Mouse (Mus musculus) hindbrain, embryonic 15.5 days (tissue): ENCODE results near the gene Greb1. TPM values are rescaled to one million over a fixed set of nuclear protein-coding genes. Genes with fewer than 3 reads are reported as not detected.

Experiments used
- ATAC-seq: fragments of 200-750 bp; cut with Nextera tagmentation; 2 replicates; pipeline ENCODE4 v1.8.0; 2017; ENCODE audit warnings: low read depth, moderate number of reproducible peaks, moderate TSS enrichment; ENCODE audit not compliant: low FRiP score
- H3K27ac ChIP-seq: fragments of 300-500 bp; sonication (generic); replicated peaks from 2 replicates; pipeline ENCODE4 v1.5.1; 2015; ENCODE audit warnings: mild to moderate bottlenecking, inconsistent platforms
- H3K27me3 ChIP-seq: fragments of 300-500 bp; sonication (generic); 2 replicates; pipeline ENCODE4 v1.6.1; 2015; ENCODE audit warnings: control low read depth, inconsistent platforms
- H3K36me3 ChIP-seq: fragments of 300-500 bp; sonication (generic); 2 replicates; pipeline ENCODE4 v1.6.1; 2015; ENCODE audit warnings: control low read depth, inconsistent platforms
- H3K4me1 ChIP-seq: fragments of 300-500 bp; sonication (generic); replicated peaks from 2 replicates; pipeline ENCODE4 v1.6.1; 2015; ENCODE audit warnings: control low read depth, inconsistent platforms
- H3K4me2 ChIP-seq: fragments of 300-500 bp; sonication (generic); 2 replicates; pipeline ENCODE4 v1.6.1; 2015; ENCODE audit warnings: moderate library complexity, mild to moderate bottlenecking, inconsistent platforms
- H3K4me3 ChIP-seq: fragments of 300-500 bp; sonication (generic); 2 replicates; pipeline ENCODE4 v1.5.1; 2015; ENCODE audit warnings: mild to moderate bottlenecking, inconsistent platforms
- H3K9ac ChIP-seq: fragments of 300-500 bp; sonication (generic); 2 replicates; pipeline ENCODE4 v1.6.1; 2015; ENCODE audit warnings: inconsistent platforms
- H3K9me3 ChIP-seq: fragments of 300-500 bp; sonication (generic); 2 replicates; pipeline ENCODE4 v1.6.1; 2016; ENCODE audit warnings: control low read depth, inconsistent platforms
- WGBS: fragments of 180-500 bp; shearing (Covaris S2); methylation state at CpG from one replicate; pipeline ENCODE4 v1.1.7; 2015; 5-methylcytosine and 5-hydroxymethylcytosine counted together
- polyA plus RNA-seq: library from polyadenylated mRNA; unstranded; fragments of >200 nt; fragmentation: Nextera tagmentation; extraction: Ambion mirVana; gene quantifications from 2 replicates; pipeline ENCODE4 v1.2.1, GENCODE M21; 2015

Greb1 gene
- polyA plus RNA-seq, 1 experiment from 2014 or later: 0.84 TPM

- H3K27me3 ChIP-seq: no peaks in the 10 kb centered on the region
- 75% methylated on average over 6 of the region's 6 CpGs for WGBS
- H3K27ac ChIP-seq: no peak overlapping the region
- H3K4me2 ChIP-seq: no peak overlapping the region
- no peak overlapping the region for H3K4me3 ChIP-seq
- H3K4me1 ChIP-seq: no peaks in the 10 kb centered on the region
- peaks cover 32% of the 10 kb centered on the region for H3K36me3 ChIP-seq
- ATAC-seq: no peak
- no peak overlapping the region for H3K9ac ChIP-seq
- no peaks in the 10 kb centered on the region for H3K9me3 ChIP-seq
Observed at GRCm38 (mm10) chr12:16828505-16828904, 27.8 kb upstream of the Greb1 start.

GRCm38 (mm10) chr12:16823701-16824100 lies 23.0 kb upstream of the Greb1 start:
- Histone ChIP-seq H3K4me2 (no peak overlapping the region), H3K9me3 (no peaks in the 10 kb centered on the region), H3K36me3 (peaks cover 53% of the 10 kb centered on the region), H3K4me1 (0 out of 2 replicates have a peak, but pooled peaks cover 5% of the 10 kb centered on the region), H3K4me3 (no peak overlapping the region), H3K27ac (no peak overlapping the region), H3K9ac (no peak overlapping the region), H3K27me3 (no peaks in the 10 kb centered on the region)
- no peak for ATAC-seq
- 96% methylated on average over 1 of the region's 1 CpGs for WGBS

- H3K27me3 ChIP-seq: no peaks in the 10 kb centered on the region
- H3K9ac ChIP-seq: no peak overlapping the region
- H3K4me1 ChIP-seq: peaks cover 10% of the 10 kb centered on the region; the same call in 1 of the 2 replicates
- H3K27ac ChIP-seq: no peak overlapping the region
- H3K9me3 ChIP-seq: no peaks in the 10 kb centered on the region
- no peak for ATAC-seq
- no peak overlapping the region for H3K4me3 ChIP-seq
- WGBS: 94% methylated on average over 10 of the region's 10 CpGs
- H3K36me3 ChIP-seq: peaks cover 49% of the 10 kb centered on the region
- no peak overlapping the region for H3K4me2 ChIP-seq
Observed at GRCm38 (mm10) chr12:16822181-16822734, 21.6 kb upstream of the Greb1 start.

GRCm38 (mm10) chr12:16820761-16821160 lies 20.1 kb upstream of the Greb1 start:
- 78% methylated on average over 7 of the region's 7 CpGs for WGBS
- no peaks in the 10 kb centered on the region for H3K9me3 ChIP-seq
- peaks cover 10% of the 10 kb centered on the region; the same call in 1 of the 2 replicates for H3K4me1 ChIP-seq
- H3K4me3 ChIP-seq: no peak overlapping the region
- H3K27me3 ChIP-seq: no peaks in the 10 kb centered on the region
- no peak overlapping the region for H3K9ac ChIP-seq
- peak overlapping the region; percentile 52; the same call in 1 of the 2 replicates for H3K27ac ChIP-seq
- H3K36me3 ChIP-seq: peaks cover 54% of the 10 kb centered on the region
- ATAC-seq: 0 out of 2 replicates have a peak, but pooled peaks have one; percentile 44
- no peak overlapping the region for H3K4me2 ChIP-seq

- peak; percentile 77 for ATAC-seq
- Histone ChIP-seq H3K4me2 (no peak overlapping the region), H3K27me3 (no peaks in the 10 kb centered on the region), H3K9ac (no peak overlapping the region), H3K4me1 (peaks cover 10% of the 10 kb centered on the region; the same call in 1 of the 2 replicates), H3K9me3 (no peaks in the 10 kb centered on the region), H3K36me3 (peaks cover 35% of the 10 kb centered on the region), H3K4me3 (no peak overlapping the region), H3K27ac (no peak overlapping the region)
- WGBS: 24% methylated on average over 11 of the region's 11 CpGs
Observed at GRCm38 (mm10) chr12:16818513-16818912, 17.8 kb upstream of the Greb1 start.

GRCm38 (mm10) chr12:16817147-16817546 lies 16.5 kb upstream of the Greb1 start:
- Histone ChIP-seq H3K4me1 (peaks cover 21% of the 10 kb centered on the region), H3K9ac (no peak overlapping the region), H3K36me3 (peaks cover 30% of the 10 kb centered on the region), H3K27me3 (no peaks in the 10 kb centered on the region), H3K9me3 (no peaks in the 10 kb centered on the region), H3K4me2 (no peak overlapping the region), H3K27ac (no peak overlapping the region), H3K4me3 (no peak overlapping the region)
- no peak for ATAC-seq
- 87% methylated on average over 4 of the region's 4 CpGs for WGBS

GRCm38 (mm10) chr12:16811477-16811876 lies 10.8 kb upstream of the Greb1 start:
- no peak for ATAC-seq
- Histone ChIP-seq H3K27ac (peak overlapping the region; percentile 78; the same call in 1 of the 2 replicates), H3K4me1 (peaks cover 19% of the 10 kb centered on the region), H3K36me3 (no peaks in the 10 kb centered on the region), H3K4me2 (peak overlapping the region; percentile 84), H3K9me3 (no peaks in the 10 kb centered on the region), H3K9ac (peak overlapping the region; percentile 73), H3K27me3 (peaks cover 15% of the 10 kb centered on the region), H3K4me3 (peak overlapping the region; percentile 78)
- 5% methylated on average over 15 of the region's 15 CpGs for WGBS

- peak within 1 kb of the TSS; percentile 84 for H3K4me2 ChIP-seq
- peak; percentile 90 for ATAC-seq
- peaks cover 17% of the 10 kb centered on the region for H3K27me3 ChIP-seq
- H3K9ac ChIP-seq: peak within 1 kb of the TSS; percentile 73
- WGBS: 6% methylated on average over 72 of the region's 81 CpGs
- no peaks in the 10 kb centered on the region for H3K36me3 ChIP-seq
- peaks cover 19% of the 10 kb centered on the region for H3K4me1 ChIP-seq
- H3K27ac ChIP-seq: peak within 1 kb of the TSS; percentile 78
- no peaks in the 10 kb centered on the region for H3K9me3 ChIP-seq
- H3K4me3 ChIP-seq: peak within 1 kb of the TSS; percentile 78
Observed at GRCm38 (mm10) chr12:16810525-16811431, 10.1 kb upstream of the Greb1 start, which contains the start of gene E2f6. E2f6 (plus strand) TSS chr12:16810963.

- Histone ChIP-seq H3K4me3 (no peak overlapping the region), H3K27ac (no peak overlapping the region), H3K4me2 (no peak overlapping the region), H3K9me3 (no peaks in the 10 kb centered on the region), H3K27me3 (peaks cover 17% of the 10 kb centered on the region), H3K9ac (no peak overlapping the region), H3K4me1 (peaks cover 17% of the 10 kb centered on the region), H3K36me3 (no peaks in the 10 kb centered on the region)
- whole genome bisulfite sequencing: 45% methylated on average over 3 of the region's 3 CpGs
- peak; percentile 39; the same call in 1 of the 2 replicates for ATAC-seq
Observed at GRCm38 (mm10) chr12:16808045-16808444, 7.4 kb upstream of the Greb1 start.

GRCm38 (mm10) chr12:16805511-16805910 lies 4.8 kb upstream of the Greb1 start:
- H3K4me2 ChIP-seq: no peak overlapping the region
- no peaks in the 10 kb centered on the region for H3K9me3 ChIP-seq
- H3K4me3 ChIP-seq: no peak overlapping the region
- peak; percentile 79 for ATAC-seq
- peaks cover 6% of the 10 kb centered on the region for H3K4me1 ChIP-seq
- H3K9ac ChIP-seq: no peak overlapping the region
- WGBS: 8% methylated on average over 5 of the region's 5 CpGs
- no peak overlapping the region for H3K27ac ChIP-seq
- H3K36me3 ChIP-seq: no peaks in the 10 kb centered on the region
- peaks cover 17% of the 10 kb centered on the region for H3K27me3 ChIP-seq

GRCm38 (mm10) chr12:16803956-16804430 lies 3.3 kb upstream of the Greb1 start:
- H3K4me3 ChIP-seq: no peak overlapping the region
- no peak overlapping the region for H3K4me2 ChIP-seq
- ATAC-seq: no peak
- H3K4me1 ChIP-seq: peaks cover 14% of the 10 kb centered on the region
- no peak overlapping the region for H3K9ac ChIP-seq
- H3K9me3 ChIP-seq: no peaks in the 10 kb centered on the region
- H3K27ac ChIP-seq: no peak overlapping the region
- WGBS: 18% methylated on average over 5 of the region's 5 CpGs
- peaks cover 9% of the 10 kb centered on the region for H3K27me3 ChIP-seq
- H3K36me3 ChIP-seq: no peaks in the 10 kb centered on the region
